Mouse (Mus musculus) B cell, adult 2 months (primary cell): ENCODE measurements around the gene Ccl27b.
"Not testable (repeated sequence)": the region's sequence is repeated elsewhere in the genome, so short reads cannot be mapped to it uniquely, and the experiment has no call there.

Experiments
- DNase-seq, 2 experiments: peaks; one replicate each; pipeline ENCODE4 v3.0.0; 2022

Gene Ccl27b

GRCm38 (mm10) chr4:42654951-42655350 is at the start of gene Ccl27b:
Ccl27b (plus strand) TSS chr4:42655251.
- not testable (repeated sequence) for DNase-seq

- not testable (repeated sequence) for DNase-seq
Measured at GRCm38 (mm10) chr4:42611895-42612294, 43.2 kb upstream of the Ccl27b start, which contains the start of gene Gm10591. Gm10591 (plus strand) TSS chr4:42612195.

GRCm38 (mm10) chr4:42629419-42629818 is 25.6 kb upstream of the Ccl27b start, which contains the start of gene Gm2564:
Gm2564 (plus strand) TSS chr4:42629719.
- DNase-seq, result not testable (repeated sequence)

GRCm38 (mm10) chr4:42661793-42662192 is 6.7 kb downstream of the Ccl27b start, which contains the start of gene Il11ra2:
Il11ra2 (minus strand) TSS chr4:42661893.
- DNase-seq, result not testable (repeated sequence)

- not testable (repeated sequence) for DNase-seq
Measured at GRCm38 (mm10) chr4:42675415-42675814, 20.4 kb downstream of the Ccl27b start.

GRCm38 (mm10) chr4:42679365-42679764 is 24.3 kb downstream of the Ccl27b start:
- not testable (repeated sequence) for DNase-seq

GRCm38 (mm10) chr4:42680374-42681356 is 25.6 kb downstream of the Ccl27b start:
- DNase-seq, result not testable (repeated sequence)

- DNase-seq, result not testable (repeated sequence)
Measured at GRCm38 (mm10) chr4:42681473-42682182, 26.6 kb downstream of the Ccl27b start.

GRCm38 (mm10) chr4:42682183-42682524 is 27.1 kb downstream of the Ccl27b start:
- not testable (repeated sequence) for DNase-seq
